Mouse (Mus musculus): Measurements from ENCODE around the gene Ipo7. TPM values are rescaled to one million over a fixed set of nuclear protein-coding genes. Genes with fewer than 3 reads are reported as not detected.
A peak's percentile ranks its signal among the peaks of the same experiment; 100 is the strongest.

The Ipo7 gene
- polyA plus RNA-seq, 1 experiment from 2014 or later, result 46.2 TPM

DNA sequence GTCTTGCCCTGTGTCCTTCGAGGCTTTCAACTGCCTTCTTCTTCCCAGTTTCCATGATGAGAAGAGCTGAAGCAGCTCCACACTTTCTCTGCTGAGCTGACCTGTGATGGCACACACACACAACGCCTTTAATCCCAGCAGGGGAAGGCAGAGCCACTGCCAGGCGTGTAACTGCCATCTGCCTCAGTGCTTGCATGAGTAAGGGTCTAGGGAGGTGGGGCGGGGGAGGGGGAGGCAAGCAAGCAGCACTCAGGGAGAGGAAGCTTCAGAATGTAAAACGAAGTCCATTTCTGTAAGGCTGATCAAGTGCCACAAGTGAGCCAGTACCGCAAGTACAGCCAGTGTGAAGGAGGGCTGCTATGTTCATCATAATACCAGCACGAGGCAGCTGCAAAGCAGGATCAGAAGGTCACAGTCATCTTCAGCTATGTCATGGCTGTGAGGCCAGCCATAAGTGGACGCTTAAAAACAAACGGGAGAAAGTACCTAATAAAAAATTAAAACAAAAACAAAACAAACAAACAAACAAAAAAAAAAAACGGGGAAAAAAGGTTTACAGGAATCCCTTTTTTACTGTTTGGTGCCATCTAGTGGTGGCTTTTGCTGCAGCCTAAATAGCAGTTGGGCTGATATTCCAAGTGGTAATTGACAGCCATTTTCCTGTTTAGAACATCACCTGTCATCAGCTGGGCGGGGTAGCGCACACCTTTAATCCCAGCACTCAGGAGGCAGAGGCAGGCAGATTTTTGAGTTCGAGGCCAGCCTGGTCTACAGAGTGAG is 65.5 kb downstream of the Ipo7 start:
- 62% methylated on average over 13 of the region's 13 CpGs for WGBS
- Histone ChIP-seq H3K9ac (no peak overlapping the region), H3K36me3 (peaks cover 86% of the 10 kb centered on the region), H3K4me3 (no peak overlapping the region), H3K4me2 (no peak overlapping the region), H3K27me3 (no peaks in the 10 kb centered on the region), H3K9me3 (no peaks in the 10 kb centered on the region), H3K27ac (no peak overlapping the region), H3K4me1 (peaks cover 8% of the 10 kb centered on the region; the same call in 1 of the 2 replicates)
- ATAC-seq (ENCODE audit: borderline replicate concordance, extremely low read depth, low FRiP score, low TSS enrichment), result no peak

DNA sequence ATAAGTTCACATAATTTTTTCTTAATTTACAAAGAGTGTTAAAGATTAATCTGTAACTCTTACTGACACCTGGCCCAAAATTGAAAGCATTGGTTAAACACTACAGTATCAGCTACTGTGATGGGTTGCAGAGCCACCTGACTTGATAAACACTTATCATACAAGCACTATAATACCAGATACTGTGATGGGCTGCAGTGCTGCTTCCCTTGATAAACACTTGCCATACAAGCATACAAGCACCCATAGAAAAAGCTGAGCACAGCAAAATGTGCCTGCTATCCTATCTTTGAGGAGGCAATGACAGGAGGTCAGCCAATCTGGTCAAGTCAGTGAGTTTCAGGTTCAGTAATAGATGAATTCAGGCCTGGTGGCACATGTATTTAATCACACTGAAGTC is 67.1 kb downstream of the Ipo7 start:
- peaks cover 8% of the 10 kb centered on the region; the same call in 1 of the 2 replicates for H3K4me1 ChIP-seq
- H3K4me3 ChIP-seq, result no peak overlapping the region
- no peak for ATAC-seq (ENCODE audit: borderline replicate concordance, extremely low read depth, low FRiP score, low TSS enrichment)
- H3K9ac ChIP-seq, result no peak overlapping the region
- H3K27me3 ChIP-seq, result no peaks in the 10 kb centered on the region
- no peak overlapping the region for H3K27ac ChIP-seq
- H3K36me3 ChIP-seq, result peaks cover 81% of the 10 kb centered on the region
- H3K9me3 ChIP-seq, result no peaks in the 10 kb centered on the region
- no peak overlapping the region for H3K4me2 ChIP-seq

DNA sequence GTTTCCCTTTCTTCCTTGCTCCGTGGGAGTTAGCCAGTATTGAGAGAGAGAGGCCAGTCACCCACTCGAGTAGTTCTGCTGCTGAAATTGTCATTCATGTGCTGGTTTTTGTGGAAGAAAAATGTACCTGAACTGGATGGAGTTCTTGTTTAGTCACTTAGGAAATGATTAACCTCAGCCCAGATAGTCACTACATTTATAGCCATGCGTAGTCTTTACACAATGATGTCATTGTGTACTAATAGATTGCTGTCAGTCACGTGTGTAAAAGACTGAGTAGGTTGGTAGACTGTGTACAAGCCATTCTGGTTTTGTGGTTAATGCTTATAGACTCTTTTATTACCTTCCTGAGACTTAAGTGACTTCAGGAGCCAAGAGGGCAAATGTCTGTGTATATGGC is 69.8 kb downstream of the Ipo7 start:
- H3K4me3 ChIP-seq, result no peak overlapping the region
- peaks cover 8% of the 10 kb centered on the region; the same call in 1 of the 2 replicates for H3K4me1 ChIP-seq
- peaks cover 79% of the 10 kb centered on the region for H3K36me3 ChIP-seq
- H3K27me3 ChIP-seq, result no peaks in the 10 kb centered on the region
- H3K4me2 ChIP-seq, result no peak overlapping the region
- H3K9me3 ChIP-seq, result no peaks in the 10 kb centered on the region
- H3K27ac ChIP-seq, result peak overlapping the region; percentile 68
- ATAC-seq (ENCODE audit: borderline replicate concordance, extremely low read depth, low FRiP score, low TSS enrichment), result peak; percentile 68
- 49% methylated on average over 4 of the region's 4 CpGs for WGBS
- no peak overlapping the region for H3K9ac ChIP-seq

DNA sequence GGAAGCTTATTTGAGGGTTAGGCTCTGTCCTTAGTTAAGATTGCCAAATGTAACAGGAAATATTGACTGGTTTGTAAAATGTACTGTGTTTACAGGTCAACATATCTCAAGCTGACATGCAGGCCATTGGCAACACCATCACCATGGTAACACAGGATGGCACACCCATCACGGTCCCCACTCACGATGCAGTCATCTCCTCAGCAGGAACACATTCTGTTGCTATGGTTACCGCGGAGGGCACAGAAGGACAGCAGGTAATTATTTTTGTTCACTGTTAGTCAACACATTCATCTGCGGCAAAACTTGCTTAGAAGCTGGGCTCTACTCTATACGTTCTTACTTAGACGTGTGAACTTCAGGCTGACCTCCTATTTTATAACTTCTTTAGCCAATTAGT is 73.6 kb downstream of the Ipo7 start:
- ATAC-seq (ENCODE audit: borderline replicate concordance, extremely low read depth, low FRiP score, low TSS enrichment), result no peak
- Histone ChIP-seq H3K9me3 (no peaks in the 10 kb centered on the region), H3K4me1 (peaks cover 16% of the 10 kb centered on the region; the same call in 1 of the 2 replicates)

DNA sequence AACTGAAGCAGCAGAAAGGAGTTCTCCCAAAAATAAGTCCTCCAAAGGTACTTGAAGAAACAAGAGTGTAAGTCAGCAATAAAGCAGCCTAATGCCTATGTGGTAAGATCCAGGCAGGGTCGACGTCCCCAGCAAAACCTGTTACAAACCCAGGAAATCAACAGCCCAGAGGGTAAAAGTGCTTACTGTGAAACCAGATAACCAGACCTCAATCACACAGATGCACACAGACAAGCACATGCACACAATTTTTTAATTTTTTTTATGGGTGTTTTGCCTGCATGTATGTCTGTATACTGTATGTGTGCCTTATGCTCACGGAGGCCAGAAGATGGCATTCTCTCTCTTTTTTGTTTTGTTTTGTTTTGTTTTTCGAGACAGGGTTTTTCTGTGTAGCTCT is 78.3 kb downstream of the Ipo7 start:
- peaks cover 41% of the 10 kb centered on the region for H3K36me3 ChIP-seq
- no peaks in the 10 kb centered on the region for H3K9me3 ChIP-seq
- no peak overlapping the region for H3K4me2 ChIP-seq
- H3K9ac ChIP-seq, result no peak overlapping the region
- WGBS, result 62% methylated on average over 4 of the region's 4 CpGs
- H3K27ac ChIP-seq, result peak overlapping the region; percentile 70
- ATAC-seq (ENCODE audit: borderline replicate concordance, extremely low read depth, low FRiP score, low TSS enrichment), result no peak
- H3K4me3 ChIP-seq, result no peak overlapping the region
- H3K27me3 ChIP-seq, result no peaks in the 10 kb centered on the region
- peaks cover 21% of the 10 kb centered on the region for H3K4me1 ChIP-seq

More for the DNA sequence above, 73.6 kb downstream of the Ipo7 start:
- Histone ChIP-seq H3K27me3 (no peaks in the 10 kb centered on the region), H3K27ac (no peak overlapping the region), H3K4me3 (no peak overlapping the region), H3K36me3 (peaks cover 72% of the 10 kb centered on the region), H3K4me2 (no peak overlapping the region), H3K9ac (no peak overlapping the region)
- WGBS, result 79% methylated on average over 7 of the region's 7 CpGs

DNA sequence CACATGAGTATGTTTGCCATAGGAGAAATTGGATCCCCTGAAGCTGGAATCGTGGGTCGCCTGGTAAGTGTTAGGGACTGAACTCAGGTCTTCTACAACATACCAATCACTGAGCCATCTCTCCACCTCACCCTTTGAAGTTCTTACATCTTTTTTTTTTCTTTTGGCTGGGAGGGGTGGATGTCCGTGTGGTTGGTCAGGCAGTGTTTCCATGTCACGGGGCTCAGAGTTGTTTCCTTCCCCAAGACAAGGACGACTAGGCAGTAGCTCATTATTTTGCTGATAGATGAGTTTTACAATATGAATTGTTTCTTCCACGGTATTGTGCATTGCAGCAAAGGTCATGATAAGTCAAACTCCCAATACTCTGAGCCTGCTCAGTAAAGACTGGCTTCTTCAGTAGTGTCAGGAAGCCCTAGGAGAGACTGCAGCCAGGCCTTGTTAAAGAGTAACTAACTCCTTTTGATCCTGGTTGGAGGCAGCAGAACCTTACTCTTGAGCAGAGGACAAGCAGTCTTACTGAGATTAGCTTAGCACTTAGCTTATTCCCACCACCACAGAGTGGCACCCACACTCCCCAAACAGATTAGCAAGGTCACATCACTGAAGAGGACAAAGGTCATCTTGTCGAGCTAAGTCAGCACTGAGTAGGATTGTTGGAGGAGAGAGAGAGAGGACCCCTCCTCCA is 79.2 kb downstream of the Ipo7 start:
- peak; percentile 17; the same call in 1 of the 2 replicates for ATAC-seq (ENCODE audit: borderline replicate concordance, extremely low read depth, low FRiP score, low TSS enrichment)
- no peak overlapping the region for H3K4me2 ChIP-seq

DNA sequence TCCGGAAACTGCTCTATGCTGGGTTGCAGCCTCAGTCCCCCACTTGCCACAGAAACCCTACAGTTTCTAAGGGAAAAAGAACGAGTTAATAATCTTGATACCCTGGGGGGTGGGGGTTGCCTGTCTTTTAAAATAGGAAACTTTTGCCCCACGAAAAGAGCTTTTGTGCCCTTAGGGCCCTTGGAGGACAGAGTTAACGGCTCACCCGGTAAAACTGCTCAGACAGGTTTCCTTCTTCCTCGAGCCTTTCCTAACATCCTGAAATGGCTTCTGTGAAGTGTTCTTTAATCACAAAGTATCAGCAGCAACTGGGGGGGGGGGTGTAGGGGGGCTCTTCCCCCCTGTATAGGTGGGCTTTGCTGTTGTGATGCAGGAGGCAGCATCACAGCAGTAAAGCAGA is 82.8 kb downstream of the Ipo7 start:
- peak overlapping the region; percentile 16; the same call in 1 of the 2 replicates for H3K4me2 ChIP-seq
- peaks cover 20% of the 10 kb centered on the region for H3K4me1 ChIP-seq
- no peaks in the 10 kb centered on the region for H3K9me3 ChIP-seq
- no peak for ATAC-seq (ENCODE audit: borderline replicate concordance, extremely low read depth, low FRiP score, low TSS enrichment)
- WGBS, result 37% methylated on average over 6 of the region's 6 CpGs
- H3K36me3 ChIP-seq, result peaks cover 2% of the 10 kb centered on the region; the same call in 1 of the 2 replicates
- peak overlapping the region; percentile 77 for H3K27ac ChIP-seq
- H3K27me3 ChIP-seq, result no peaks in the 10 kb centered on the region
- H3K4me3 ChIP-seq, result no peak overlapping the region
- no peak overlapping the region for H3K9ac ChIP-seq

More for the DNA sequence above, 79.2 kb downstream of the Ipo7 start:
- Histone ChIP-seq H3K9ac (no peak overlapping the region), H3K36me3 (peaks cover 32% of the 10 kb centered on the region), H3K4me1 (peaks cover 21% of the 10 kb centered on the region), H3K4me3 (no peak overlapping the region), H3K27ac (peak overlapping the region; percentile 70), H3K27me3 (no peaks in the 10 kb centered on the region), H3K9me3 (no peaks in the 10 kb centered on the region)
- WGBS, result 39% methylated on average over 7 of the region's 7 CpGs

DNA sequence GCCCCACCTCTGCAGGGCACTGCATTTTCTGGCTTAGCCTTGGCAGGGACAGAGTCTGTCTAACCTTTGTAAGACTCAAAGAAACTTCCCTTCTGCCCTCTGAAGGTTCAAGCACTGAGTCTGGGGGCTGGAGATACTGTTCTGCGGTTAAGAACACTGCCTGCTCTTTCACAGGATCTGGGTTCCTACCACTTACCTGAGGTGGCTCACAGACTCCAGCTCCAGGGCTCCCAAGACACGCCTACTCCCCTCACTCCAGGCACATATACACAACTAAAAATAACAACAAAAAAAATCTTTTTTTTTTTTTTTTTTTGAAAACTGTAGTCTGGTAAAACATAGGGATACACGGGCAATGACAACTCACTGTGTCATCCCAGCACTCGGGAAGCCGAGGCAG is 83.2 kb downstream of the Ipo7 start:
- Histone ChIP-seq H3K4me3 (no peak overlapping the region), H3K27me3 (no peaks in the 10 kb centered on the region), H3K9ac (no peak overlapping the region), H3K4me2 (no peak overlapping the region; the same call in 1 of the 2 replicates), H3K9me3 (no peaks in the 10 kb centered on the region), H3K27ac (peak overlapping the region; percentile 77), H3K4me1 (peaks cover 16% of the 10 kb centered on the region), H3K36me3 (no peaks in the 10 kb centered on the region)
- 56% methylated on average over 5 of the region's 5 CpGs for WGBS
- no peak for ATAC-seq (ENCODE audit: borderline replicate concordance, extremely low read depth, low FRiP score, low TSS enrichment)

DNA sequence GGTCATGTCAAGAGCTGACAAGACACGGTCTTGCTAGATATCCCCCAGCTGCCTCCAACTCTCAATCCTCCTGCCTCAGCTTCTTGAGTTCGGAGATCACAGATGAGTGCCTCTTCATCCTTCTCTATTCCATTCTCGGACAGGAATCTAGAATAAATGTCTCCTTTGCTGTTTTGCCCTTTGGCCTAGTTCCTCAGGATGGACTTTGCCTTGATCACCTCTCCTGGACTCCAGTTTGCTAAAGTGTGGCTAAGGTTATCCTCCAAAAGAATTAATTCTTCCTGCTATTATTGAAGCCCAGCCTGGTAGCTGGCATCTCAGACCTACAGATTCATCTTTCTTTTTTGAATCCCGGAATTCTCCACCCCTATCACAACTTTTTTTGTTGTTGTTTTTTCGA is 87.0 kb downstream of the Ipo7 start:
- WGBS, result 83% methylated on average over 5 of the region's 5 CpGs
- no peak overlapping the region for H3K27ac ChIP-seq
- H3K4me1 ChIP-seq, result peaks cover 14% of the 10 kb centered on the region
- no peaks in the 10 kb centered on the region for H3K27me3 ChIP-seq
- no peaks in the 10 kb centered on the region for H3K36me3 ChIP-seq
- no peak overlapping the region for H3K4me2 ChIP-seq
- no peak overlapping the region for H3K4me3 ChIP-seq
- no peak for ATAC-seq (ENCODE audit: borderline replicate concordance, extremely low read depth, low FRiP score, low TSS enrichment)
- H3K9me3 ChIP-seq, result no peaks in the 10 kb centered on the region
- H3K9ac ChIP-seq, result no peak overlapping the region

Other genes starting within 250 kb of the Ipo7 start
- 0.20 and 0.49 TPM in 2 replicates for gene Nrip3, start 236.2 kb upstream of the Ipo7 start, polyA plus RNA-seq (2015; fragmentation: Nextera tagmentation; extraction: Ambion mirVana)
- 2.5 and 3.1 TPM in 2 replicates for gene Scube2, start 152.6 kb upstream of the Ipo7 start, polyA plus RNA-seq (2015; fragmentation: Nextera tagmentation; extraction: Ambion mirVana)
- gene Dennd5a, start 57.8 kb upstream of the Ipo7 start, polyA plus RNA-seq (2015; fragmentation: Nextera tagmentation; extraction: Ambion mirVana), result 35.4 and 38.4 TPM in 2 replicates
- 61.6 and 65.6 TPM in 2 replicates for gene Tmem41b, start 31.3 kb upstream of the Ipo7 start, polyA plus RNA-seq (2015; fragmentation: Nextera tagmentation; extraction: Ambion mirVana)
- 20.7 and 21.2 TPM in 2 replicates for gene Zfp143, start 42.9 kb downstream of the Ipo7 start, polyA plus RNA-seq (2015; fragmentation: Nextera tagmentation; extraction: Ambion mirVana)
- gene Wee1, start 103.8 kb downstream of the Ipo7 start, polyA plus RNA-seq (2015; fragmentation: Nextera tagmentation; extraction: Ambion mirVana), result 31.4 and 32.9 TPM in 2 replicates
- 35.4 and 36.1 TPM in 2 replicates for gene Swap70, start 203.4 kb downstream of the Ipo7 start, polyA plus RNA-seq (2015; fragmentation: Nextera tagmentation; extraction: Ambion mirVana)

All from lung, embryonic 15.5 days (tissue).